Mouse (Mus musculus): ENCODE results near the gene Ccdc71. TPM values are rescaled to one million over a fixed set of nuclear protein-coding genes. Genes with fewer than 3 reads are reported as not detected.

Ccdc71 gene
- polyA plus RNA-seq, 1 experiment from 2014 or later = 53.7 TPM

- H3K36me3 ChIP-seq = peaks cover 18% of the 10 kb centered on the region
- H3K4me3 ChIP-seq (replicated peaks) = peak overlapping the region; percentile 74
- H3K4me1 ChIP-seq = peaks cover 50% of the 10 kb centered on the region
- H3K4me2 ChIP-seq = peak overlapping the region; percentile 83
- H3K27me3 ChIP-seq (replicated peaks) = no peaks in the 10 kb centered on the region
- ATAC-seq (ENCODE audit: low FRiP score) = peak; percentile 17
- WGBS = 48% methylated on average over 21 of the region's 21 CpGs
- peak overlapping the region; percentile 87 for H3K27ac ChIP-seq (replicated peaks)
- H3K9ac ChIP-seq (replicated peaks) = 0 out of 2 replicates have a peak overlapping the region, but pooled peaks have one; percentile 90
- no peaks in the 10 kb centered on the region for H3K9me3 ChIP-seq (replicated peaks)
Observed at GRCm38 (mm10) chr9:108450292-108451169, 9.8 kb upstream of the Ccdc71 start.

- peaks cover 18% of the 10 kb centered on the region for H3K36me3 ChIP-seq
- H3K9ac ChIP-seq (replicated peaks) = 0 out of 2 replicates have a peak overlapping the region, but pooled peaks have one; percentile 90
- H3K4me2 ChIP-seq = peak overlapping the region; percentile 83
- H3K27me3 ChIP-seq (replicated peaks) = no peaks in the 10 kb centered on the region
- H3K9me3 ChIP-seq (replicated peaks) = no peaks in the 10 kb centered on the region
- peak overlapping the region; percentile 87 for H3K27ac ChIP-seq (replicated peaks)
- 72% methylated on average over 6 of the region's 6 CpGs for WGBS
- H3K4me3 ChIP-seq (replicated peaks) = peak overlapping the region; percentile 74
- H3K4me1 ChIP-seq = peaks cover 50% of the 10 kb centered on the region
- no peak for ATAC-seq (ENCODE audit: low FRiP score)
Observed at GRCm38 (mm10) chr9:108451170-108451493, 9.2 kb upstream of the Ccdc71 start.

GRCm38 (mm10) chr9:108451519-108452160, 8.7 kb upstream of the Ccdc71 start:
- H3K36me3 ChIP-seq = peaks cover 18% of the 10 kb centered on the region
- H3K4me1 ChIP-seq = peaks cover 50% of the 10 kb centered on the region
- peak overlapping the region; percentile 83 for H3K4me2 ChIP-seq
- no peak for ATAC-seq (ENCODE audit: low FRiP score)
- peak overlapping the region; percentile 74 for H3K4me3 ChIP-seq (replicated peaks)
- no peaks in the 10 kb centered on the region for H3K9me3 ChIP-seq (replicated peaks)
- no peaks in the 10 kb centered on the region for H3K27me3 ChIP-seq (replicated peaks)
- H3K9ac ChIP-seq (replicated peaks) = peak overlapping the region; percentile 90
- 50% methylated on average over 6 of the region's 6 CpGs for WGBS
- peak overlapping the region; percentile 87 for H3K27ac ChIP-seq (replicated peaks)

GRCm38 (mm10) chr9:108452291-108452906, 7.9 kb upstream of the Ccdc71 start:
- peak; percentile 91 for ATAC-seq (ENCODE audit: low FRiP score)
- Histone ChIP-seq H3K9ac (replicated peaks) (peak overlapping the region; percentile 90), H3K27me3 (replicated peaks) (no peaks in the 10 kb centered on the region), H3K9me3 (replicated peaks) (no peaks in the 10 kb centered on the region), H3K4me3 (replicated peaks) (peak overlapping the region; percentile 74), H3K36me3 (peaks cover 17% of the 10 kb centered on the region), H3K27ac (replicated peaks) (peak overlapping the region; percentile 87), H3K4me1 (peaks cover 50% of the 10 kb centered on the region), H3K4me2 (peak overlapping the region; percentile 83)
- under 1% methylated on average over 40 of the region's 40 CpGs for WGBS

GRCm38 (mm10) chr9:108452911-108453310, 7.4 kb upstream of the Ccdc71 start:
- Histone ChIP-seq H3K4me1 (peaks cover 50% of the 10 kb centered on the region), H3K27ac (replicated peaks) (peak overlapping the region; percentile 87), H3K9ac (replicated peaks) (peak overlapping the region; percentile 90), H3K36me3 (peaks cover 12% of the 10 kb centered on the region), H3K4me2 (peak overlapping the region; percentile 83), H3K9me3 (replicated peaks) (no peaks in the 10 kb centered on the region), H3K4me3 (replicated peaks) (peak overlapping the region; percentile 74), H3K27me3 (replicated peaks) (no peaks in the 10 kb centered on the region)
- WGBS = 40% methylated on average over 6 of the region's 6 CpGs
- ATAC-seq (ENCODE audit: low FRiP score) = peak; percentile 28

GRCm38 (mm10) chr9:108453458-108453857, 6.9 kb upstream of the Ccdc71 start:
- peak overlapping the region; percentile 74 for H3K4me3 ChIP-seq (replicated peaks)
- H3K9me3 ChIP-seq (replicated peaks) = no peaks in the 10 kb centered on the region
- no peaks in the 10 kb centered on the region for H3K27me3 ChIP-seq (replicated peaks)
- H3K4me2 ChIP-seq = peak overlapping the region; percentile 83
- 83% methylated on average over 4 of the region's 4 CpGs for WGBS
- ATAC-seq (ENCODE audit: low FRiP score) = no peak
- H3K36me3 ChIP-seq = peaks cover 7% of the 10 kb centered on the region; the same call in 1 of the 2 replicates
- peak overlapping the region; percentile 87 for H3K27ac ChIP-seq (replicated peaks)
- H3K4me1 ChIP-seq = peaks cover 50% of the 10 kb centered on the region
- H3K9ac ChIP-seq (replicated peaks) = peak overlapping the region; percentile 90

GRCm38 (mm10) chr9:108454429-108454828, 5.9 kb upstream of the Ccdc71 start:
- no peaks in the 10 kb centered on the region for H3K9me3 ChIP-seq (replicated peaks)
- H3K9ac ChIP-seq (replicated peaks) = no peak overlapping the region
- WGBS = 89% methylated on average over 6 of the region's 6 CpGs

GRCm38 (mm10) chr9:108455747-108456571, 4.4 kb upstream of the Ccdc71 start:
- Histone ChIP-seq H3K27ac (replicated peaks) (no peak overlapping the region), H3K9me3 (replicated peaks) (no peaks in the 10 kb centered on the region), H3K9ac (replicated peaks) (no peak overlapping the region), H3K4me2 (no peak overlapping the region), H3K36me3 (no peaks in the 10 kb centered on the region), H3K4me1 (peaks cover 34% of the 10 kb centered on the region), H3K27me3 (replicated peaks) (no peaks in the 10 kb centered on the region), H3K4me3 (replicated peaks) (no peak overlapping the region)
- ATAC-seq (ENCODE audit: low FRiP score) = no peak
- WGBS = 79% methylated on average over 12 of the region's 12 CpGs

More at GRCm38 (mm10) chr9:108454429-108454828, 5.9 kb upstream of the Ccdc71 start:
- Histone ChIP-seq H3K4me1 (peaks cover 44% of the 10 kb centered on the region), H3K27ac (replicated peaks) (no peak overlapping the region; the same call in 1 of the 2 replicates), H3K27me3 (replicated peaks) (no peaks in the 10 kb centered on the region), H3K36me3 (no peaks in the 10 kb centered on the region), H3K4me3 (replicated peaks) (no peak overlapping the region), H3K4me2 (no peak overlapping the region)
- no peak for ATAC-seq (ENCODE audit: low FRiP score)

GRCm38 (mm10) chr9:108456953-108457352, 3.4 kb upstream of the Ccdc71 start:
- no peak overlapping the region for H3K4me2 ChIP-seq
- H3K4me1 ChIP-seq = peaks cover 34% of the 10 kb centered on the region
- H3K9ac ChIP-seq (replicated peaks) = no peak overlapping the region
- H3K27ac ChIP-seq (replicated peaks) = no peak overlapping the region
- no peaks in the 10 kb centered on the region for H3K9me3 ChIP-seq (replicated peaks)
- no peaks in the 10 kb centered on the region for H3K27me3 ChIP-seq (replicated peaks)
- WGBS = 87% methylated on average over 10 of the region's 10 CpGs
- no peaks in the 10 kb centered on the region for H3K36me3 ChIP-seq
- H3K4me3 ChIP-seq (replicated peaks) = no peak overlapping the region
- ATAC-seq (ENCODE audit: low FRiP score) = no peak

GRCm38 (mm10) chr9:108459939-108460318, 398 bp upstream of the Ccdc71 start:
- Histone ChIP-seq H3K4me3 (replicated peaks) (peak overlapping the region; percentile 87), H3K9ac (replicated peaks) (no peak overlapping the region), H3K27me3 (replicated peaks) (no peaks in the 10 kb centered on the region), H3K4me1 (peaks cover 21% of the 10 kb centered on the region), H3K9me3 (replicated peaks) (no peaks in the 10 kb centered on the region), H3K4me2 (peak overlapping the region; percentile 91), H3K36me3 (peaks cover 23% of the 10 kb centered on the region), H3K27ac (replicated peaks) (peak overlapping the region; percentile 89)
- 93% methylated on average over 1 of the region's 1 CpGs for WGBS
- no peak for ATAC-seq (ENCODE audit: low FRiP score)

GRCm38 (mm10) chr9:108461181-108461631, 879 bp downstream of the Ccdc71 start, which contains the start of gene Klhdc8b:
Gene Klhdc8b (minus strand): TSS chr9:108461581.
- H3K27me3 ChIP-seq (replicated peaks) = no peaks in the 10 kb centered on the region
- peak within 1 kb of the TSS; percentile 87 for H3K4me3 ChIP-seq (replicated peaks)
- H3K27ac ChIP-seq (replicated peaks) = peak within 1 kb of the TSS; percentile 89
- peaks cover 21% of the 10 kb centered on the region for H3K4me1 ChIP-seq
- H3K36me3 ChIP-seq = peaks cover 35% of the 10 kb centered on the region
- peak within 1 kb of the TSS; percentile 91 for H3K4me2 ChIP-seq
- no peaks in the 10 kb centered on the region for H3K9me3 ChIP-seq (replicated peaks)
- peak within 1 kb of the TSS; percentile 88 for H3K9ac ChIP-seq (replicated peaks)
- ATAC-seq (ENCODE audit: low FRiP score) = no peak
- 32% methylated on average over 11 of the region's 11 CpGs for WGBS
